Mouse (Mus musculus) v-Abl transformed pro-B cells (cell line): Measurements from ENCODE around the gene Kdm8.
"Not testable (repeated sequence)": the region's sequence is repeated elsewhere in the genome, so short reads cannot be mapped to it uniquely, and the experiment has no call there.

Experiments used
- in situ Hi-C, 2 experiments: fragments of 400-800 bp; cut with MboI; formaldehyde crosslinking; loops; one replicate each; pipeline ENCODE4 v1.15.1; 2025; ENCODE audit not compliant: unreplicated experiment in 2 of 2

The Kdm8 gene

GRCm38 (mm10) chr7:125444464-125445401 lies at the start of gene Kdm8:
Gene Kdm8 (plus strand): TSS chr7:125444676.
- in situ Hi-C loops: no loop called here

- in situ Hi-C loops: loop anchor here in 1 of 2 experiments (10.0 kb wide), 1 partner anchor 1273 kb away; no protein-coding TSS in a partner anchor
Observed at GRCm38 (mm10) chr7:125398116-125398515, 46.4 kb upstream of the Kdm8 start.

- in situ Hi-C loops: loop anchor here in 1 of 2 experiments (10.0 kb wide), 1 partner anchor 1274 kb away; no protein-coding TSS in a partner anchor
Observed at GRCm38 (mm10) chr7:125398687-125399086, 45.8 kb upstream of the Kdm8 start.

- in situ Hi-C loops: no loop called here
Observed at GRCm38 (mm10) chr7:125407136-125407535, 37.3 kb upstream of the Kdm8 start.

DNA sequence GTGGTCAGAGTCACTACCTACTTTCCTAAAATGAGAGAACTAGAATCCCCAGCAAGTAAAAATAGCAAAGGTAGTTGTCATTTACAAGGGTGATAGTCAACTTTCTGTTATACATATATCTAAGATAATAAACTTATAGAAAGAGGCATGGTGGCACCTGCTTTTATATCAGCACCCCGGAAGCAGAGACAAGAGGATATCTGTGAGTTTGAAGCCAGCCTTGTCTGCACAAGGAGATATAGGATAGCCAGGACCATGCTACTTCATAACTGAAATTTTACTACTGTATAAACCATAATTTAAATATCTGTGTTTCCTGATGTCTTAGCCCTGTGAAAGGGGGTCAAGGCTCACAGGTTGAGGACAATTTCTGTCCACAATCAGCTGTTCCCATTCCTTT lies 29.4 kb upstream of the Kdm8 start:
- in situ Hi-C loops: no loop called here

- in situ Hi-C loops: no loop called here
Observed at GRCm38 (mm10) chr7:125415776-125416175, 28.7 kb upstream of the Kdm8 start.

GRCm38 (mm10) chr7:125416762-125417161 lies 27.7 kb upstream of the Kdm8 start:
- in situ Hi-C loops: no loop called here

DNA sequence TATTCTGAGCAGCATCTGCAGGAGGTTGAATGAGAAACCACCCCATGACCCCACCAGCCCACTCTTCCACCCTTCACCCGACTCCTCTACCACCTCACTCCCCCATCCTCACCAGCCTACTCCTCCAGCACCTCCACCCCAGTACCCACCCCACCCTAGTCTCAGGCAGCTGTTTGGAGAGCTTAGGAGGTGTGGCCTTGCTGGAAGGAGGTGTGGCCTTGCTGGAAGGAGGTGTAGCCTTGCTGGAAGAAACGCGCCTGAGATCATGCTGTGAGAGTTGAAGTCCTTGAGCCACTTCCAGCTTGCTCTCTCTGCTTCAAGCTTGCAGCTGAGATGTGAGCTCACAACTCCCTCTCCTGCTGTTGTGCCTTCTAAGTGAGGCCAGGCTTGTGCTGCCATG lies 26.1 kb upstream of the Kdm8 start:
- in situ Hi-C loops: no loop called here

DNA sequence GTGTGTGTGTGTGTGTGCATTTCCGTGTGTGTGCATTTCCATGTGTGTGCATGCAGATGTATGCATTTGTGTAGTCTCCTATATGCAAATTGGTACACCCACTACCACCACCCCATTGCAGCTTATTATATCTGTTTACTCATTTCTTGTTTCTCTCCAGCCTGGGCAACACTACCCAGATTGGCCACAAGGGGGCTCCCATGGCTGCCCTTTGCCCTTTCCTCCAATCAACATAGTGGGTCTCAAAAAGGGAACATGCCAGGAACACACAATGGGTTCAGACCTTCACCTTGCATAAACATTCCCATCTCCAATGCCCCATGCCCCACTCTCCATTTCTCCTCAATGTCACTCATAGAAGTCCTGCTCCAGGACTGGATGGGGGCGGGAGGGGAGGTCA lies 24.3 kb upstream of the Kdm8 start:
- in situ Hi-C loops: no loop called here

GRCm38 (mm10) chr7:125421911-125422310 lies 22.6 kb upstream of the Kdm8 start:
- in situ Hi-C loops: no loop called here

GRCm38 (mm10) chr7:125423056-125423455 lies 21.4 kb upstream of the Kdm8 start:
- in situ Hi-C loops: no loop called here

GRCm38 (mm10) chr7:125427492-125428090 lies 16.9 kb upstream of the Kdm8 start:
- in situ Hi-C loops: no loop called here

- in situ Hi-C loops: no loop called here
Observed at GRCm38 (mm10) chr7:125428381-125428780, 16.1 kb upstream of the Kdm8 start.

DNA sequence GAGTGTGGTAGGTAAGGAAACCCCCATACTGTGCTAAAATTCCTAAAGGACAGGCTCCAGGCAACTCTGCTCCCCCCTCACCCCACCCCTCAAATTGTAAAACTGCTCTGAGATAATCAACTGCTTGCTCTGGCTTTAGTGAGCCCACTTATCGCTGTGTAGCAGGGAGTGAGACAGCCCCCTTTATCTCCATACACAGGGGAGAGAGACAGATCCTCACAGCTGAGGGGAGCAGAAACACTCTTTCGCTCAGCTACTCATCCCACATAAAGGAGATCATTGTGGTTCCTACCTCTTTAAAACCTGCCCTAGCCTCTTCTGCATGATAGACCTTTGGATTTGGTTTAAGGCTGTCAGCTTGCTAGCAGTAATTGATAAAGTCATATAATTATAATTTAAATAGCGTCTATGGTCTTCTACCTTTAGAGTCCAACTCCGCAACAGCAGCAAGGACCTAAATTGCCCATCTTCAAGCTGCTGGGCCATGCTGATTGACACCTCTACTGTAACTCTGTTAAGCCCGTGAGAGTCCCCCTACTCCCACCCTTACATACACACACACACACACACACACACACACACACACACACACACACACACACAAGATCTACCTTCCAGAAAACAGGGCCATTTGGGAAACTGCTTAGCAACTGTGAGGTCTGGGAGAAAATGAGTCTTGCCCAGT lies 15.5 kb upstream of the Kdm8 start:
- in situ Hi-C loops: not testable (repeated sequence)

GRCm38 (mm10) chr7:125430170-125430842 lies 14.2 kb upstream of the Kdm8 start:
- in situ Hi-C loops: no loop called here

DNA sequence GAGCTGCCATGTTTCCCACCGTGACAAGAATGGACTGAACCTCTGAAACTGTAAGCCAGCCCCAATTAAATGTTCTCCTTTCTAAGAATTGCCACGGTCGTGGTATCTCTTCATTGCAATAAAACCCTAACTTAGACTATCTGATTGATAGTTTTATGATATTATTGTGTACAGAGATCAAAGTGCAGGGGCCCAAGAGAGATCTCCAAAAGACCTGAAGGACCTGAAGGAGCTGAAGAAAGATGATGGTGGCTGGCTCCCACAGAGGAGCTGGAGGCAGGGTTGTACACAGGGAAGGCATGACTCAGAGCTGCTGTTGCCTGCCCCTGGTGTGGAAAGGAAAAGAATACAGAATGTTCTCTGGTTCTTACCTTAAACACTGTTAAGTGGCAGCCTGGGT lies 10.6 kb upstream of the Kdm8 start:
- in situ Hi-C loops: no loop called here

GRCm38 (mm10) chr7:125434666-125435290 lies 9.7 kb upstream of the Kdm8 start:
- in situ Hi-C loops: no loop called here

GRCm38 (mm10) chr7:125442323-125442722 lies 2.2 kb upstream of the Kdm8 start:
- in situ Hi-C loops: no loop called here

GRCm38 (mm10) chr7:125444076-125444463 lies 406 bp upstream of the Kdm8 start:
- in situ Hi-C loops: no loop called here

GRCm38 (mm10) chr7:125450678-125451077 lies 6.2 kb downstream of the Kdm8 start:
- in situ Hi-C loops: no loop called here
